Mouse (Mus musculus) heart, adult 2 months (tissue): ENCODE measurements around the gene Fyn.

ENCODE experiments used
- CTCF ChIP-seq: fragments of 200-600 bp; IDR thresholded peaks from 2 replicates; pipeline ENCODE4 v1.8.1; 2022; ENCODE audit warnings: antibody characterized with exemption, mild to moderate bottlenecking, moderate library complexity
- EP300 ChIP-seq: fragments of 200-500 bp; IDR thresholded peaks from 2 replicates; pipeline ENCODE4 v1.6.1; 2011; ENCODE audit warnings: low read depth, low read length, control low read depth; ENCODE audit not compliant: insufficient read depth
- POLR2A ChIP-seq: fragments of 200-500 bp; IDR thresholded peaks from 2 replicates; pipeline ENCODE4 v1.6.1; 2011; ENCODE audit warnings: mild to moderate bottlenecking, low read depth, low read length, control low read depth; ENCODE audit not compliant: insufficient read depth

- TF ChIP-seq CTCF: no peak
- no peak for TF ChIP-seq EP300
- TF ChIP-seq POLR2A: no peak
Observed at GRCm38 (mm10) chr10:39521327-39521726, 152.7 kb downstream of the Fyn start.
